Mouse (Mus musculus) B cell, adult (primary cell): Measurements from ENCODE around the gene Gm28845. TPM values are rescaled to one million over a fixed set of nuclear protein-coding genes. Genes with fewer than 3 reads are reported as not detected.

Source experiments
- total RNA-seq: library from RNA; stranded (reverse); gene quantifications from 4 replicates; pipeline ENCODE4 v1.2.4, GENCODE M21; 2023; ENCODE audit not compliant: inconsistent age

The Gm28845 gene
- not detected in 4 replicates for total RNA-seq

DNA sequence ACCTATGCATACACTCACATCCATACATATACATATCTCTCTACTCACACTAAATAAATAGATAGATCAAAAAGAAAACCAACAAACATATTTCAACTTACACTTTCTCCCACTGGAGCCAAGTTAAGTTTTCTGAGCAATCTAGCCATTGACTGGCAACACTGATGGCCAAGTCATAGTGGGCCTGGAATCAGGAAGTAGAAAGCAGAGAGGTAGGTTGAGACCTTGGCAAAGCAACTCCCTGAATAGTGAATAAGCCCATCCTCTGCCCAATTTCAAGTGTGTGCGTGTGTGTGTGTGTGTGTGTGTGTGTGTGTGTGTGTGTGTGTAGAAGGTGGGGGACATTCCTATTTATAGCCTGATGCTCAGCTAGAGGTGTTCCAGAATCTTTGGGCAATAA lies at the start of gene Gm28845:
TSS of gene Gm28845 (minus strand) at position 121 of the 400 bp plus-strand sequence.

DNA sequence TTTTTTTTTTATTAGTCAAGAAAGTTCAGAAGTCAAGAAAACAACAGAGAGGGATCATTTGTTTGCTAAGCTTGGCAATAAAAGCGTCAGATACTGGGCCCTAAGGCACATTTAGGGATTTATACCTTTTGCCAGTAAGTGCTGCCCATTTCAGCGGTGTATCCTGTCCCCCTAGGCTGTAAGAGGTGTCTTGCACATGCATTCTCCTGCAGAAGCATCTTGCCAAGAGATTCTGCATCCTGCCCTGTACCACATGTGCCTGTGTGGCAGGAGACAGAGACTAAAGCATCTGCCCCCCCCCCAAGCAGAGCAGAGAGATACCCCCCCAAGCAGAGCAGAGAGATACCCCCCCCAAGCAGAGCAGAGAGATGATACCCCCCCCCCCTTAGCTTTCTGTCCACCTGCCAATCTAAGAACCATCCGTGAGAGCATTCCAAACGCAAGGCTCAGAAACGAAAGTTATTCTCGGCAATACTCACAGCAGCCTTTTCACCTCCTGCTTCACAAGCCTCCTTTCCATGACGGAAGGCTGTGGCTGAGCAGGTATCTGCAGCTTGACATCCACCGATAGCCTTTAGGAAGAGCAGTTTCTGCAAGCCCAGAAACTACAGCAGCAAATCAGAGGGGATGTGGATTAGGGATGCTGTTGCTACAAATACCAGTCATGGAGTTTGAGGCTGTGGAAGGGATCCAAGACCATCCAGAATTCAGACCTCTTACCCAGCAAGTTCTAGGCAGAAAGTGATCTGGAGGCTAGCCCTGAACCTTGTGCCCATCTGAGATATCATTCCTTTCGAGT lies 3.4 kb upstream of the Gm28845 start, which contains the start of gene D630023F18Rik:
TSS of gene D630023F18Rik (minus strand) at position 641 of the 799 bp plus-strand sequence.

DNA sequence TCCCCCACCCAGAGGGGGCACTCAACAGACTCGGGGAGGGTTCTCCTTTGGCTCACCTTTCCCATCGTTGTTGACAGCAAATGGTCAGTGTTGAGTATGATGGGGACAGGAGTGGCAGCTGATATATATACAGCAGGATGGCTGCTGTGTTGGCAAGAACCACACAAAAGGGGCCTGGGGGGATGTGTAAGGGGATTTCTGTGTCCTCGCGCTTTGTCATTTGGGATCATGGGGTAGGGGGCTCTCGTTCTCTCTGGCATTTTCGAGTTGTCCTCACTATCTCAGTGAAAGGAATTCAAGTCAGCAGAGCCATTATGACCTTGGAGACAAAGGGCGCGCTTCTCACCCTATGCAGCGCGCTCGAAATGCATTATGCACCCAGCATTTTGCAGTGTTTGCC lies 16.1 kb downstream of the Gm28845 start, which contains the start of gene Cryga:
TSS of gene Cryga (minus strand) at position 101 of the 400 bp plus-strand sequence.

DNA sequence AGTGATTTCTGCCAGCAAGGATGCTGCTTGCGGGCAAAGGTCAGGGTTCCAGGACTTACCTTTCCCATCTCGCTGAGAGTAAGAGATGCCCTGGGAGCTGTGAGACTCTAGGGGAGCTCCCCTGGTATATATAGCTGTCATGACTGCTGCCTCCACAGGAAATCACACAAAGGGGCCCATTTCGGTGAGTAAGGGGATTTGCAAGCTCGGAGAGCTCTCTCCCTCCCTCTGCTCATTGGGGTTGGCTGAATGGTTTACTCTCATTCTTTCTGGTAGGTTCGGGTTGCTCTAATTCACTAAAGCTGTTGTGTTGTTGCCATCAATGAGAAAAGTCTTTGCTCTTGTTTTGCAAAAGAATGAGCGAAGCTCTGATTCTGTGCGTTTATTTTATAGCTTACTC lies 37.2 kb downstream of the Gm28845 start, which contains the start of gene Crygb:
TSS of gene Crygb (minus strand) at position 101 of the 400 bp plus-strand sequence.

DNA sequence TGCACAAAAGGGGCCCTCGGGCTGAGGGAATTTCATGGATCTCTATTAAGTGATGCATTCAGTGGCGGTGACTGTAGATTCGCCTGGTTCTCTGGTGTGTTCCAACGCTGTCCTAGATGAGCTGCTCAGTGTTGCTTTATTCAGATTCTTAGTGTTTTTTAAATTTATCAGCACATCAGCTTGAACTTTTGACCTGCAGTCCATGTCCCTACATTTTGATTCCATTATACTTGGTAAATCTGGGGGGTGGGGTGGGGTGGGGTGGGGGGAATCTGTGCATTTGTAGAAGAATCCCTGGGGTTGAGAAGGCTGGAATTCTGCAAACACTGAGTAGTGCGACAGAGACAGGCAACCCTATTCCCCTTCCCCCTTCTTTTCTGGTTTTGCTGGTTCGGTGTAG lies 45.8 kb downstream of the Gm28845 start, which contains the start of gene Crygc:
TSS of gene Crygc (minus strand) at position 101 of the 400 bp plus-strand sequence.

DNA sequence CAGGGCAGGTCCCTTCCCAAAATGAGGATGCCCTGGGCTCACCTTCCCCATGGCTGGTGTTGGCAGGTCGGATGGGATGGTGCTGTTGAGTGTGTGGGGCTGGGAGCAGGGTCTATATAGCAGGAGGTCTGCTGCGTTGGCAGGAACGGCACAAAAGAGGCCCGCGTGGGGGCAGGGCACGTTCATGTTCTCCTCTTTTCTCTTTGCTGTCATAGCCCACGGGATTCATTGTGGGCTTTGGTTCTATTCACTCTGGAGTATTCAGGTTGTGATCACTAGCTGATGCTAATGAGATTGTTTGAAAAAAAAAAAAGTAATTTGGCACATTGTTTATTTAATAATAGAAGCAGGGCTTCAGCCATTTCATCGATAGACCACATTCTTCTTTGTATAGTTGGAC lies 56.0 kb downstream of the Gm28845 start, which contains the start of gene Crygd:
TSS of gene Crygd (minus strand) at position 101 of the 400 bp plus-strand sequence.

DNA sequence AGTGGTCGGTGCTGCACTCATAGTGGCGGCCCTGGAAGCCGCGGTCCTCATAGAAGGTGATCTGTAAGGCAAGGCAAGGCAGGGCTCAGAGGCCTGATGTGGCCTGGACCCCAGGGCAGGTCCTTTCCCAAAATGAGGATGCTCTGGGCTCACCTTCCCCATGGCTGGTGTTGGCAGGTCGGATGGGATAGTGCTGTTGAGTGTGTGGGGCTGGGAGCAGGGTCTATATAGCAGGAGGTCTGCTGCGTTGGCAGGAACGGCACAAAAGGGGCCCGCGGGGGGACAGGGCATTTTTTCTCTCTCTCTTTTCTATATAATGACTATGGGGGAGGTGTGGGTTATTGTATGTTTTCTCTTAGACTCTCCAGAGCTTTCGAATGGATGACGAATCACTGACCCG lies 68.4 kb downstream of the Gm28845 start, which contains the start of gene Cryge:
TSS of gene Cryge (minus strand) at position 198 of the 400 bp plus-strand sequence.

Other genes with a start within 250 kb of the Gm28845 start
- gene Plekhm3, start 162.7 kb downstream of the Gm28845 start, total RNA-seq, result 94.1 to 99.0 TPM (median 96.4 TPM) in 4 replicates
- not detected in 4 replicates for gene Akr1cl, start 86.8 kb downstream of the Gm28845 start, total RNA-seq
- not detected in 4 replicates for gene Cryge, start 68.4 kb downstream of the Gm28845 start, total RNA-seq
- gene Crygd, start 56.1 kb downstream of the Gm28845 start, total RNA-seq, result not detected in 4 replicates
- not detected in 4 replicates for gene Crygc, start 45.9 kb downstream of the Gm28845 start, total RNA-seq
- not detected in 4 replicates for gene Crygb, start 37.3 kb downstream of the Gm28845 start, total RNA-seq
- gene Cryga, start 16.2 kb downstream of the Gm28845 start, total RNA-seq, result not detected in 4 replicates
- not detected in 4 replicates for gene D630023F18Rik, start 3.7 kb upstream of the Gm28845 start, total RNA-seq
- gene Idh1, start 66.9 kb upstream of the Gm28845 start, total RNA-seq, result 4.7 to 7.3 TPM (median 5.7 TPM) in 4 replicates
- gene Pikfyve, start 67.1 kb upstream of the Gm28845 start, total RNA-seq, result 52.7 to 64.8 TPM (median 60.1 TPM) in 4 replicates
- not detected in 4 replicates for gene Pth2r, start 162.5 kb upstream of the Gm28845 start, total RNA-seq